Mouse (Mus musculus): ENCODE results near the gene Olfr457. TPM values are rescaled to one million over a fixed set of nuclear protein-coding genes. Genes with fewer than 3 reads are reported as not detected.

Gene Olfr457
- polyA plus RNA-seq, 1 experiment from 2014 or later, result not detected

GRCm38 (mm10) chr6:42434446-42434845 lies 41.7 kb downstream of the Olfr457 start, which contains the start of gene Tas2r126:
Gene Tas2r126 (plus strand): TSS chr6:42434535.
- Histone ChIP-seq H3K27ac (replicated peaks) (no peak within 1 kb of the TSS), H3K27me3 (ENCODE audit: low read depth, poor library complexity, severe bottlenecking) (no peaks in the 10 kb centered on the region), H3K4me3 (no peak within 1 kb of the TSS), H3K9me3 (replicated peaks) (no peaks in the 10 kb centered on the region), H3K36me3 (no peaks in the 10 kb centered on the region), H3K4me1 (no peaks in the 10 kb centered on the region)
- no peak for DNase-seq (ENCODE audit: low spot score)
- 94% methylated on average over 6 of the region's 6 CpGs for WGBS

- H3K4me3 ChIP-seq, result no peak overlapping the region
- H3K9me3 ChIP-seq (replicated peaks), result no peaks in the 10 kb centered on the region
- H3K4me1 ChIP-seq, result no peaks in the 10 kb centered on the region
- 68% methylated on average over 2 of the region's 2 CpGs for WGBS
- H3K27me3 ChIP-seq (ENCODE audit: low read depth, poor library complexity, severe bottlenecking), result no peaks in the 10 kb centered on the region
- H3K36me3 ChIP-seq, result no peaks in the 10 kb centered on the region
- no peak for DNase-seq (ENCODE audit: low spot score)
- H3K27ac ChIP-seq (replicated peaks), result no peak overlapping the region
Observed at GRCm38 (mm10) chr6:42433554-42433953, 42.6 kb downstream of the Olfr457 start.

- Histone ChIP-seq H3K9me3 (replicated peaks) (no peaks in the 10 kb centered on the region), H3K4me3 (no peak overlapping the region)
- WGBS, result 88% methylated on average over 4 of the region's 4 CpGs
Observed at GRCm38 (mm10) chr6:42426337-42426736, 49.8 kb downstream of the Olfr457 start.

GRCm38 (mm10) chr6:42424472-42424871 lies 51.7 kb downstream of the Olfr457 start:
- Histone ChIP-seq H3K27ac (replicated peaks) (no peak overlapping the region), H3K4me3 (no peak overlapping the region), H3K36me3 (no peaks in the 10 kb centered on the region), H3K27me3 (ENCODE audit: low read depth, poor library complexity, severe bottlenecking) (no peaks in the 10 kb centered on the region), H3K9me3 (replicated peaks) (no peaks in the 10 kb centered on the region), H3K4me1 (no peaks in the 10 kb centered on the region)
- WGBS, result 95% methylated on average over 3 of the region's 3 CpGs
- DNase-seq (ENCODE audit: low spot score), result no peak

More at GRCm38 (mm10) chr6:42426337-42426736, 49.8 kb downstream of the Olfr457 start:
- Histone ChIP-seq H3K36me3 (no peaks in the 10 kb centered on the region), H3K27me3 (ENCODE audit: low read depth, poor library complexity, severe bottlenecking) (no peaks in the 10 kb centered on the region), H3K27ac (replicated peaks) (no peak overlapping the region), H3K4me1 (no peaks in the 10 kb centered on the region)
- DNase-seq (ENCODE audit: low spot score), result no peak

- 74% methylated on average over 2 of the region's 2 CpGs for WGBS
- H3K9me3 ChIP-seq (replicated peaks), result no peaks in the 10 kb centered on the region
- no peaks in the 10 kb centered on the region for H3K4me1 ChIP-seq
- H3K27ac ChIP-seq (replicated peaks), result no peak overlapping the region
- H3K4me3 ChIP-seq, result no peak overlapping the region
- DNase-seq (ENCODE audit: low spot score), result no peak
- no peaks in the 10 kb centered on the region for H3K27me3 ChIP-seq (ENCODE audit: low read depth, poor library complexity, severe bottlenecking)
- H3K36me3 ChIP-seq, result no peaks in the 10 kb centered on the region
Observed at GRCm38 (mm10) chr6:42421439-42421838, 54.7 kb downstream of the Olfr457 start.

DNA sequence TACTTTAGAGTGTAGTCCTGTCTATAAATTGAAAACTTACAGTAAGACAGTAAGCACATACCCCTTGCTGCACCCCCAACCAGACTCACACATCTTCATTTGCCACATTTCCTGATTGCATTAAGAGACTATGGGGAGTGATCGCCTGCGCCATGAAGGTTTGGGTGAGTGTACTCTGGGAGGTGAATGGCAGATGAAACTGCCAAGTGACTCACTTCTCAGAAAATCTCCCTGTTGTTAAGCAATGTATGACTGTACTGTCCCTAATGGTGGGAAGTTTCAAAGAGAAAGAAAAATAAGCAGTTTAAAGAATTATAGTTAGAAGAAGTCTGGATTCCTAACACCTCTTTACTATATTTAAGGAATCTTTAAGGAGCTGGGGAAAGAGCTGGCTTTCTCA lies 56.7 kb downstream of the Olfr457 start:
- 91% methylated on average over 2 of the region's 2 CpGs for WGBS
- no peak for DNase-seq (ENCODE audit: low spot score)
- Histone ChIP-seq H3K4me1 (no peaks in the 10 kb centered on the region), H3K9me3 (replicated peaks) (no peaks in the 10 kb centered on the region), H3K36me3 (no peaks in the 10 kb centered on the region), H3K27ac (replicated peaks) (no peak overlapping the region), H3K27me3 (ENCODE audit: low read depth, poor library complexity, severe bottlenecking) (no peaks in the 10 kb centered on the region), H3K4me3 (no peak overlapping the region)

Other genes starting within 250 kb of the Olfr457 start
- gene Gstk1, start 230.4 kb downstream of the Olfr457 start, polyA plus RNA-seq (2016; fragmentation: Nextera tagmentation; extraction: Ambion mirVana), result 14.3 and 17.3 TPM in 2 replicates
- gene Tmem139, start 214.4 kb downstream of the Olfr457 start, polyA plus RNA-seq (2016; fragmentation: Nextera tagmentation; extraction: Ambion mirVana), result 0.33 and 0.42 TPM in 2 replicates
- 75.4 and 81.1 TPM in 2 replicates for gene Casp2, start 211.3 kb downstream of the Olfr457 start, polyA plus RNA-seq (2016; fragmentation: Nextera tagmentation; extraction: Ambion mirVana)
- gene Clcn1, start 189.7 kb downstream of the Olfr457 start, polyA plus RNA-seq (2016; fragmentation: Nextera tagmentation; extraction: Ambion mirVana), result 1.2 and 1.7 TPM in 2 replicates
- gene Fam131b, start 151.7 kb downstream of the Olfr457 start, polyA plus RNA-seq (2016; fragmentation: Nextera tagmentation; extraction: Ambion mirVana), result 2.2 and 2.4 TPM in 2 replicates
- 84.5 and 88.1 TPM in 2 replicates for gene Zyx, start 126.7 kb downstream of the Olfr457 start, polyA plus RNA-seq (2016; fragmentation: Nextera tagmentation; extraction: Ambion mirVana)
- gene Epha1, start 103.1 kb downstream of the Olfr457 start, polyA plus RNA-seq (2016; fragmentation: Nextera tagmentation; extraction: Ambion mirVana), result 1.2 and 1.5 TPM in 2 replicates
- not detected in 2 replicates for gene Tas2r143, start 76.1 kb downstream of the Olfr457 start, polyA plus RNA-seq (2016; fragmentation: Nextera tagmentation; extraction: Ambion mirVana)
- not detected in 2 replicates for gene Tas2r135, start 70.9 kb downstream of the Olfr457 start, polyA plus RNA-seq (2016; fragmentation: Nextera tagmentation; extraction: Ambion mirVana)
- not detected in 2 replicates for gene Tas2r126, start 41.8 kb downstream of the Olfr457 start, polyA plus RNA-seq (2016; fragmentation: Nextera tagmentation; extraction: Ambion mirVana)
- gene Olfr458, start 11.1 kb downstream of the Olfr457 start, polyA plus RNA-seq (2016; fragmentation: Nextera tagmentation; extraction: Ambion mirVana), result not detected in 2 replicates
- not detected in 2 replicates for gene Olfr456, start 10.9 kb upstream of the Olfr457 start, polyA plus RNA-seq (2016; fragmentation: Nextera tagmentation; extraction: Ambion mirVana)
- gene Olfr455, start 71.3 kb upstream of the Olfr457 start, polyA plus RNA-seq (2016; fragmentation: Nextera tagmentation; extraction: Ambion mirVana), result not detected in 2 replicates
- gene Tcaf3, start 121.4 kb upstream of the Olfr457 start, polyA plus RNA-seq (2016; fragmentation: Nextera tagmentation; extraction: Ambion mirVana), result not detected in 2 replicates
- gene Tcaf2, start 168.9 kb upstream of the Olfr457 start, polyA plus RNA-seq (2016; fragmentation: Nextera tagmentation; extraction: Ambion mirVana), result 3.9 and 4.2 TPM in 2 replicates
- 106 and 146 TPM in 2 replicates for gene Tcaf1, start 233.8 kb upstream of the Olfr457 start, polyA plus RNA-seq (2016; fragmentation: Nextera tagmentation; extraction: Ambion mirVana)

Measured in midbrain, embryonic 10.5 days (tissue).